Mouse (Mus musculus) c-Kit-positive CD71-positive TER-119-positive erythroid progenitor cells, embryonic 14.5 days (primary cell): ENCODE measurements around the gene Themis2.
A peak's percentile ranks its signal among the peaks of the same experiment; 100 is the strongest.
"Not testable (repeated sequence)": the region's sequence is repeated elsewhere in the genome, so short reads cannot be mapped to it uniquely, and the experiment has no call there.

Source experiments
- DNase-seq: peaks from one replicate; pipeline ENCODE4 v3.0.0-alpha.2; 2013; ENCODE audit warnings: low spot score

Themis2 gene

GRCm38 (mm10) chr4:132799845-132800244, 3.7 kb upstream of the Themis2 start:
- DNase-seq, result no peak

GRCm38 (mm10) chr4:132798666-132799065, 2.5 kb upstream of the Themis2 start:
- not testable (repeated sequence) for DNase-seq

GRCm38 (mm10) chr4:132798028-132798427, 1.8 kb upstream of the Themis2 start:
- DNase-seq, result no peak

GRCm38 (mm10) chr4:132797461-132797860, 1.3 kb upstream of the Themis2 start:
- DNase-seq, result no peak

- no peak for DNase-seq
These were observed 1.0 kb downstream of the Themis2 start for GRCm38 (mm10) chr4:132795171-132795570.

- no peak for DNase-seq
These were observed 1.4 kb downstream of the Themis2 start for GRCm38 (mm10) chr4:132794760-132795159.

GRCm38 (mm10) chr4:132794028-132794427, 2.2 kb downstream of the Themis2 start:
- no peak for DNase-seq

GRCm38 (mm10) chr4:132793322-132794004, 2.7 kb downstream of the Themis2 start:
- DNase-seq, result not testable (repeated sequence)

GRCm38 (mm10) chr4:132789731-132790130, 6.5 kb downstream of the Themis2 start:
- no peak for DNase-seq

- DNase-seq, result no peak
These were observed 11.0 kb downstream of the Themis2 start for GRCm38 (mm10) chr4:132785228-132785627.

GRCm38 (mm10) chr4:132783732-132784131, 12.5 kb downstream of the Themis2 start:
- DNase-seq, result no peak

GRCm38 (mm10) chr4:132780288-132780687, 15.9 kb downstream of the Themis2 start:
- DNase-seq, result no peak

GRCm38 (mm10) chr4:132778562-132779201, 17.5 kb downstream of the Themis2 start:
- no peak for DNase-seq

GRCm38 (mm10) chr4:132776764-132777163, 19.4 kb downstream of the Themis2 start:
- peak; percentile 47 for DNase-seq

GRCm38 (mm10) chr4:132774905-132775304, 21.3 kb downstream of the Themis2 start:
- no peak for DNase-seq

GRCm38 (mm10) chr4:132771776-132772175, 24.4 kb downstream of the Themis2 start:
- DNase-seq, result no peak

GRCm38 (mm10) chr4:132767914-132768876, 28.0 kb downstream of the Themis2 start, which contains the start of gene Rpa2:
Gene Rpa2, plus strand, starts transcription at chr4:132768332.
- peak; percentile 100 for DNase-seq

- DNase-seq, result not testable (repeated sequence)
These were observed 33.1 kb downstream of the Themis2 start for GRCm38 (mm10) chr4:132763125-132763524.

- no peak for DNase-seq
These were observed 33.6 kb downstream of the Themis2 start for GRCm38 (mm10) chr4:132762602-132763001.

- DNase-seq, result no peak
These were observed 35.9 kb downstream of the Themis2 start for GRCm38 (mm10) chr4:132760296-132760695.

- no peak for DNase-seq
These were observed 38.4 kb downstream of the Themis2 start for GRCm38 (mm10) chr4:132757633-132758351.

GRCm38 (mm10) chr4:132756974-132757373, 39.2 kb downstream of the Themis2 start, which contains the start of gene Smpdl3b:
Gene Smpdl3b, minus strand, starts transcription at chr4:132757252.
- DNase-seq, result no peak
